Mouse (Mus musculus) liver, adult 2 months (tissue): Measurements from ENCODE around the gene Stk11ip. TPM values are rescaled to one million over a fixed set of nuclear protein-coding genes. Genes with fewer than 3 reads are reported as not detected.

Experiments used
- DNase-seq: peaks from one replicate; pipeline ENCODE4 v3.0.0-alpha.2; 2011; ENCODE audit warnings: low read depth, low spot score; ENCODE audit errors: extremely low read depth
- H3K27ac ChIP-seq: fragments of 200-500 bp; replicated peaks from 2 replicates; pipeline ENCODE4 v1.5.1; 2012; ENCODE audit warnings: low read depth, mild to moderate bottlenecking, control low read depth, inconsistent platforms, low read length; ENCODE audit not compliant: insufficient read depth
- H3K27me3 ChIP-seq: fragments of 200-500 bp; 2 replicates; pipeline ENCODE4 v1.6.1; 2012; ENCODE audit warnings: mild to moderate bottlenecking, moderate library complexity, low read length, inconsistent platforms; ENCODE audit not compliant: control insufficient read depth, insufficient read depth
- H3K36me3 ChIP-seq: fragments of 200-500 bp; 2 replicates; pipeline ENCODE4 v1.6.1; 2012; ENCODE audit warnings: low read length, inconsistent platforms; ENCODE audit not compliant: control insufficient read depth, insufficient read depth
- H3K4me1 ChIP-seq: fragments of 200-500 bp; 2 replicates; pipeline ENCODE4 v1.6.1; 2011; ENCODE audit warnings: low read length; ENCODE audit not compliant: control insufficient read depth, insufficient read depth
- H3K4me3 ChIP-seq: fragments of 200-500 bp; 2 replicates; pipeline ENCODE4 v1.5.1; 2011; ENCODE audit warnings: low read depth, mild to moderate bottlenecking, control low read depth, low read length, moderate library complexity; ENCODE audit not compliant: insufficient read depth
- H3K79me2 ChIP-seq: fragments of 200-500 bp; 2 replicates; pipeline ENCODE4 v1.6.1; 2012; ENCODE audit warnings: inconsistent platforms, mild to moderate bottlenecking, low read length, moderate library complexity; ENCODE audit not compliant: control insufficient read depth, insufficient read depth
- H3K9ac ChIP-seq: fragments of 200-500 bp; 2 replicates; pipeline ENCODE4 v1.6.1; 2012; ENCODE audit warnings: low read depth, mild to moderate bottlenecking, control low read depth, inconsistent platforms, low read length
- CTCF ChIP-seq: fragments of 200-500 bp; IDR thresholded peaks from 2 replicates; pipeline ENCODE4 v1.5.1; 2011; ENCODE audit warnings: low read depth, low read length, control low read depth
- POLR2A ChIP-seq: fragments of 200-500 bp; IDR thresholded peaks from 2 replicates; pipeline ENCODE4 v1.6.1; 2011; ENCODE audit warnings: low read length, control low read depth; ENCODE audit not compliant: insufficient read depth; ENCODE audit errors: extremely low read depth
- WGBS: fragments of 180-500 bp; shearing (Covaris S2); methylation state at CpG from one replicate; pipeline ENCODE4 v1.1.7; 2018; 5-methylcytosine and 5-hydroxymethylcytosine counted together
- polyA plus RNA-seq: library from polyadenylated mRNA; depleted of rRNA; stranded (reverse); fragments of >200 nt; gene quantifications from 2 replicates; pipeline ENCODE4 v1.2.3, GENCODE M21; 2012
- total RNA-seq: library from RNA; depleted of rRNA; stranded (reverse); fragments of >200 nt; gene quantifications from 2 replicates; pipeline ENCODE4 v1.2.3, GENCODE M21; 2014

The Stk11ip gene
- total and polyA plus RNA-seq, 2 experiments, result 3.3 to 7.8 TPM

DNA sequence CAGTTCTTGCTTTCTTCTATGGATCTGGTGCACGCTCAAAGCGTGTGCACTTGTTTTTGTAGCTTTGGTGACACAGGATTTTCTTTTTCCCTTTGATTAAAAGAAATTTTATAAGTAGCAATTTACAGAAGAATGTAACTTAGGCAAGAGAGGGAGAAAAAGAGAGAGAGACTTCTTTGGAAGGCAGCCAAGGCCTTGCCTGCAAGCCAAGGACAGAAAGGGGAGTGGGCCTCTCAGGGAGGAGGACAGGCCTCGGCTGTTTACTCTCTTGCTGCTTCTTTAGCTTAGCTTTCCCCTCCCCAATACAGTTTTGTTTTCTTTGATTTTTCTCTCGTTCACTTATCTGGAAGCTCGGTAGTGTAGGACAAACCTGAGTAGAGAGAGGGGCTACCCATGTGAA, 1.8 kb upstream of the Stk11ip start:
- no peak for TF ChIP-seq CTCF
- TF ChIP-seq POLR2A, result no peak
- no peaks in the 10 kb centered on the region for H3K36me3 ChIP-seq
- H3K27me3 ChIP-seq, result no peaks in the 10 kb centered on the region
- H3K27ac ChIP-seq, result no peak overlapping the region
- H3K9ac ChIP-seq, result no peak overlapping the region
- no peak overlapping the region for H3K4me3 ChIP-seq
- peaks cover 2% of the 10 kb centered on the region; the same call in 1 of the 2 replicates for H3K4me1 ChIP-seq
- H3K79me2 ChIP-seq, result no peaks in the 10 kb centered on the region
- 78% methylated on average over 5 of the region's 5 CpGs for WGBS
- DNase-seq, result no peak

- DNase-seq, result no peak
- WGBS, result 91% methylated on average over 7 of the region's 7 CpGs
- Histone ChIP-seq H3K4me1 (peaks cover 2% of the 10 kb centered on the region; the same call in 1 of the 2 replicates), H3K36me3 (no peaks in the 10 kb centered on the region), H3K27ac (no peak overlapping the region), H3K4me3 (no peak overlapping the region), H3K79me2 (no peaks in the 10 kb centered on the region), H3K9ac (no peak overlapping the region), H3K27me3 (no peaks in the 10 kb centered on the region)
- no peak for TF ChIP-seq CTCF
- TF ChIP-seq POLR2A, result no peak
Measured at GRCm38 (mm10) chr1:75524679-75525078, 3.4 kb downstream of the Stk11ip start.

GRCm38 (mm10) chr1:75530546-75530945, 9.2 kb downstream of the Stk11ip start:
- 88% methylated on average over 4 of the region's 4 CpGs for WGBS
- no peak for DNase-seq
- H3K4me1 ChIP-seq, result no peaks in the 10 kb centered on the region
- H3K27ac ChIP-seq, result no peak overlapping the region
- H3K27me3 ChIP-seq, result peaks cover 3% of the 10 kb centered on the region; the same call in 1 of the 2 replicates
- no peaks in the 10 kb centered on the region for H3K36me3 ChIP-seq
- H3K79me2 ChIP-seq, result no peaks in the 10 kb centered on the region
- no peak overlapping the region for H3K4me3 ChIP-seq
- no peak overlapping the region for H3K9ac ChIP-seq
- TF ChIP-seq POLR2A, result no peak
- no peak for TF ChIP-seq CTCF

DNA sequence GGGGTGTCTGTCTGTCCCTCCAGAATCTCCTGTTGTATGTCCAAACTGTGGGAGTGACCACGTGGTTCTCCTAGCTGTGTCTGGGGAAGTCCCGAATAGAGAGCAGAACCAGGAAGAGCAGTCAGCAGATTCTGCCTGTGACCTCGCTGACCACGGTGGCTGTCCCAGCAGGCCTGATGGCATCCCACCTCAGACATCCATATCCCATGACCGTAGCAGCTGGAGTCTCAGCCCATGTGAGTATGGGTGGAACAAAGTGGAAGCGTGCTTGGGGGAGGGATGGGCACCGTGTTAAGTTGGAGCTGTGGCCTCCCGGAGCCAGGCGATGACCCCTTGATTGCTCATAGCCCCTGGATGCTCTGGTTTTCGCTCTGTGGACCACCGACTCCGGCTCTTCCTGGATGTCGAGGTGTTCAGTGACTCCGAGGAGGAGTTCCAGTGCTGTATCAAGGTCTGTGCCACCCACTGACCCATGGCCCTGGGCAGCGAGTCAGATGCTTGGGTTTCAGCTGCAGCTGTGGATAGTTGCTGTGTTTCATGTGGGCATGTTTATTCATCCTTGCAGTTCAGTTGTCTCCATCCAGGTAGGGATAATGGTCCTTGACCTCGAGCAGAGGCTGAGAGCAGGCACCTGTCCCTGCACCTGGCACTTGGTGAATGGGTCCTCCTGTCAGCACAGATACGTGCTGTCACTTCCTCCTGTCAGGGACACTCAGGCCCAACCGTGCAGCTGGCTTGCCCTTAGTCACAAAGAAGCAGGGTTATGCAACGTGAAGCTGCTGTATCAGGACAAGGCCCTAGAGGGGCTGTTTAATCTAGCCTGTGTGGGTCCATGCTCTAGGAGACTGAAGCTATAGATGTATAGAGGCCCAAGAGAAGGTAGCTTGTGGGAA, 11.2 kb downstream of the Stk11ip start:
- H3K9ac ChIP-seq, result no peak overlapping the region
- peaks cover 3% of the 10 kb centered on the region; the same call in 1 of the 2 replicates for H3K27me3 ChIP-seq
- H3K36me3 ChIP-seq, result no peaks in the 10 kb centered on the region
- no peak for TF ChIP-seq CTCF
- TF ChIP-seq POLR2A, result no peak
- 89% methylated on average over 19 of the region's 19 CpGs for whole genome bisulfite sequencing
- H3K27ac ChIP-seq, result no peak overlapping the region
- DNase-seq, result no peak
- no peaks in the 10 kb centered on the region for H3K79me2 ChIP-seq
- no peaks in the 10 kb centered on the region for H3K4me1 ChIP-seq
- H3K4me3 ChIP-seq, result no peak overlapping the region

DNA sequence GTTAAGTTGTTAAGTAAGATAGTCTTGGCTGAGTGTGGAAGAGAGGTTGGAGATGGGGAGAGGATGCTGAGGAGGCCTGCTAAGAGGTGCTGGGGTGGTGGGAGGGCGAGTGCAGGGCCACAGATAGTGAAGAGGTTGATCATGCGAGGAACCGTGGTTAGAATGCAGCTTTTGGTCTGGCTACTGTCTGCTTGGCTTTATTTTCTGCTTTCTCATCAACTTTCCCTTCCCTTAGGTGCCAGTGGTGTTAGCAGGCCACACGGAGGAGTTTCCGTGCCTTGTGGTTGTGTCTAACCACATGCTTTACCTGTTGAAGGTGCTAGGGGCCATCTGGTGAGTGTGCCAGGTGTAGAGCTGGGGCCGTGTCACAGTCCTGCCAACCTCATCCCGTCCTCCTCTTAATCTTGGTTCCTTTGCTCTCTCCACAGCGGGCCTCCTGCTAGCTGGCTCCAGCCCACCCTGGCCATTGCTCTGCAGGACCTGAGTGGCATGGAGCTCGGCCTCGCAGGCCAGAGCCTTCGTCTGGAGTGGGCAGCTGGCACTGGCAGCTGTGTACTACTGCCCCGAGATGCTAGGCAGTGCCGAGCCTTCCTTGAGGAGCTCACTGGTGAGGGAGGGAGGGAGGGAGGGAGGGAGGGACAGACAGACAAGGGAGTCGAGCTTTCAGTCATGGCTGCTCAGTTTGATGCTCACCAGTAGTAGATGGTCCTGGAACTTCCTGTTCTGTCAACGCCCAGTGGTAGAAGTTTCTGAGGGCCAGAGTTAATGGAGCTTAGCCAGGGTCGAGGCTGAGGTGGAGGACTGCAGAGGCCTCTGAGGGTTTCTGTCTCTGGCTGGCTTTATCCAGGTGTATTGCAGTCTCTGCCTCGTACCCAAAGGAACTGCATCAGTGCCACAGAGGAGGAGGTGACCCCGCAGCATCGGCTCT, 12.3 kb downstream of the Stk11ip start:
- no peak overlapping the region for H3K4me3 ChIP-seq
- DNase-seq, result no peak
- no peak overlapping the region for H3K9ac ChIP-seq
- H3K27ac ChIP-seq, result no peak overlapping the region
- H3K27me3 ChIP-seq, result peaks cover 3% of the 10 kb centered on the region; the same call in 1 of the 2 replicates
- TF ChIP-seq POLR2A (no peak), CTCF (no peak)
- peaks cover under 1% of the 10 kb centered on the region for H3K4me1 ChIP-seq
- no peaks in the 10 kb centered on the region for H3K36me3 ChIP-seq
- WGBS, result 96% methylated on average over 19 of the region's 19 CpGs
- no peaks in the 10 kb centered on the region for H3K79me2 ChIP-seq
